Mouse (Mus musculus): ENCODE data around the gene Rnf167. TPM values are rescaled to one million over a fixed set of nuclear protein-coding genes. Genes with fewer than 3 reads are reported as not detected.

Gene Rnf167
- polyA plus RNA-seq, 1 experiment from 2014 or later = 55.3 TPM

- Histone ChIP-seq H3K4me1 (ENCODE audit: insufficient read depth) (no peaks in the 10 kb centered on the region), H3K27ac (ENCODE audit: low read depth) (no peak overlapping the region), H3K36me3 (replicated peaks; ENCODE audit: insufficient read depth, low read length) (peaks cover 44% of the 10 kb centered on the region), H3K27me3 (ENCODE audit: insufficient read depth, low read length) (no peaks in the 10 kb centered on the region), H3K4me3 (ENCODE audit: low read depth, low read length) (no peak overlapping the region), H3K9ac (replicated peaks) (no peak overlapping the region), H3K4me2 (ENCODE audit: low read depth, low read length) (no peak overlapping the region), H3K9me3 (ENCODE audit: low read length) (no peaks in the 10 kb centered on the region)
- WGBS (ENCODE audit: insufficient replicate concordance) = 81% methylated on average over 26 of the region's 26 CpGs
- peak; percentile 15; the same call in 1 of the 2 replicates for ATAC-seq
- no peak for TF ChIP-seq EP300 (IDR thresholded peaks at IDR 0.05; ENCODE audit: low read depth)
- peak; percentile 58 for TF ChIP-seq CTCF (IDR thresholded peaks at IDR 0.05; ENCODE audit: low read depth)
- DNase-seq = peak; percentile 56
Observed at GRCm38 (mm10) chr11:70608381-70609066, 38.5 kb upstream of the Rnf167 start.

DNA sequence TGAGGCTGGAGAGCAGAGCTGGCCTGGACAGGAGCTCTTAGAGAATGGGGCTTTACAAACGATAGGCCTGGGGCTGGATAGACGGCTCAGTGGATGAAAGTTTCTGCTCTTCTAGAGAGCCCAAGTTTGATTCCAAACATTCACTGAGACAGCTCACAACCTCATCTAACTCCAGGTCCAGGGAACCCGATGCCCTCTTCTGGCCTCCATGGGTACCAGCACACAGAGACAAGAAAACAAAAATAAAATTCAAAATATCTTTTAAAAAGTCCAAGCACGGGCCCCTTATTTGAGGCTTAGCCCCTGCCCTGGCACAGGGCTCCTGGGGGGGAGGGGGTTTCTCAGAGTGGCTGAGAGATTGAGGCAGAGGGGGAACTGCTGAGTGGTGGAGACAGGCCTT, 36.3 kb upstream of the Rnf167 start:
- no peak overlapping the region for H3K4me3 ChIP-seq (ENCODE audit: low read depth, low read length)
- H3K27me3 ChIP-seq (ENCODE audit: insufficient read depth, low read length) = no peaks in the 10 kb centered on the region
- no peak overlapping the region for H3K4me2 ChIP-seq (ENCODE audit: low read depth, low read length)
- no peak overlapping the region for H3K27ac ChIP-seq (ENCODE audit: low read depth)
- DNase-seq (no peak), ATAC-seq (no peak)
- H3K9me3 ChIP-seq (ENCODE audit: low read length) = no peaks in the 10 kb centered on the region
- WGBS (ENCODE audit: insufficient replicate concordance) = 79% methylated on average over 4 of the region's 4 CpGs
- H3K9ac ChIP-seq (replicated peaks) = no peak overlapping the region
- TF ChIP-seq EP300 (IDR thresholded peaks at IDR 0.05; ENCODE audit: low read depth) = no peak
- no peak for TF ChIP-seq CTCF (IDR thresholded peaks at IDR 0.05; ENCODE audit: low read depth)
- peaks cover 36% of the 10 kb centered on the region for H3K36me3 ChIP-seq (replicated peaks; ENCODE audit: insufficient read depth, low read length)
- H3K4me1 ChIP-seq (ENCODE audit: insufficient read depth) = peaks cover 11% of the 10 kb centered on the region

DNA sequence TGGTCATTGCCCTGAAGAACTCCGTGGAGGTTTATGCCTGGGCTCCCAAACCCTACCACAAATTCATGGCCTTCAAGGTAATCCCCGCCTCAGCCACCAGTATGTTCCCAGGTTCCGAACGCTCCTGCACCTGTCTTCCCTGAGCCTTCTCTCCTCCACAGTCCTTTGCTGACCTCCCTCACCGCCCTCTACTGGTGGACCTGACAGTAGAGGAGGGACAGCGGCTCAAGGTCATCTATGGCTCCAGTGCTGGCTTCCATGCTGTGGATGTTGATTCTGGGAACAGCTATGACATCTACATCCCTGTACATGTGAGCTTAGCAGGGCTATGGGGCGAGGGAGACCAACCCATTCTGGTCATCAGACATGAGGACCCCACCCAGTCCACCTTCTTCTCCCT, 34.5 kb upstream of the Rnf167 start:
- 77% methylated on average over 7 of the region's 7 CpGs for whole genome bisulfite sequencing (ENCODE audit: insufficient replicate concordance)
- Histone ChIP-seq H3K36me3 (replicated peaks; ENCODE audit: insufficient read depth, low read length) (peaks cover 27% of the 10 kb centered on the region), H3K4me2 (ENCODE audit: low read depth, low read length) (no peak overlapping the region), H3K27ac (ENCODE audit: low read depth) (no peak overlapping the region), H3K4me3 (ENCODE audit: low read depth, low read length) (no peak overlapping the region), H3K4me1 (ENCODE audit: insufficient read depth) (peaks cover 14% of the 10 kb centered on the region), H3K9ac (replicated peaks) (no peak overlapping the region), H3K27me3 (ENCODE audit: insufficient read depth, low read length) (no peaks in the 10 kb centered on the region), H3K9me3 (ENCODE audit: low read length) (no peaks in the 10 kb centered on the region)
- DNase-seq (no peak), ATAC-seq (no peak)
- TF ChIP-seq CTCF (IDR thresholded peaks at IDR 0.05; ENCODE audit: low read depth) (peak; percentile 39), EP300 (IDR thresholded peaks at IDR 0.05; ENCODE audit: low read depth) (no peak)

DNA sequence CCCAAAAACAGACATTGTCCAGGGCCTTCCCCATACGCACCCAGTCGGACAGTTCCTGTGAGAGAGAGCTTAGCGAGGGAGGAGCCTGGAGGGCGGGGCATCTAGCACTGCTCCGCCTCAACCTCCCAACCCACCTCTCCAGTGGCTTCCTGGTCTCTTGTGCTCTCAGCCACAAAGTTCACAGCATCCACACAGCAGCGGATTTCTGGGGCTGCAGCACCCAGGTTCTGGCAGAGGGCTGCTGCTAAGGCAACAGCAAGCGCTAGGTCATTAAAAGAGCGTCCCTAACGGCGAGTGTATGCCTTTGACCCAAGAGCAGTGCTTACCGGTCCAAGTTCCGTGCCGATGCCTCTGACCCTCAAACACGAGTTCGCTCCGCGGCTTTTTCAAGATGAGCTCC, 32.0 kb upstream of the Rnf167 start:
- Histone ChIP-seq H3K36me3 (replicated peaks; ENCODE audit: insufficient read depth, low read length) (peaks cover 15% of the 10 kb centered on the region), H3K4me1 (ENCODE audit: insufficient read depth) (peaks cover 14% of the 10 kb centered on the region), H3K9ac (replicated peaks) (peak overlapping the region; percentile 59), H3K4me2 (ENCODE audit: low read depth, low read length) (peak overlapping the region; percentile 93), H3K4me3 (ENCODE audit: low read depth, low read length) (peak overlapping the region; percentile 49), H3K27ac (ENCODE audit: low read depth) (no peak overlapping the region), H3K9me3 (ENCODE audit: low read length) (no peaks in the 10 kb centered on the region), H3K27me3 (ENCODE audit: insufficient read depth, low read length) (no peaks in the 10 kb centered on the region)
- ATAC-seq (peak; percentile 82), DNase-seq (peak; percentile 74)
- WGBS (ENCODE audit: insufficient replicate concordance) = under 1% methylated on average over 17 of the region's 17 CpGs
- no peak for TF ChIP-seq EP300 (IDR thresholded peaks at IDR 0.05; ENCODE audit: low read depth)
- TF ChIP-seq CTCF (IDR thresholded peaks at IDR 0.05; ENCODE audit: low read depth) = 0 out of 2 replicates have a peak, but pooled peaks have one; percentile 17

DNA sequence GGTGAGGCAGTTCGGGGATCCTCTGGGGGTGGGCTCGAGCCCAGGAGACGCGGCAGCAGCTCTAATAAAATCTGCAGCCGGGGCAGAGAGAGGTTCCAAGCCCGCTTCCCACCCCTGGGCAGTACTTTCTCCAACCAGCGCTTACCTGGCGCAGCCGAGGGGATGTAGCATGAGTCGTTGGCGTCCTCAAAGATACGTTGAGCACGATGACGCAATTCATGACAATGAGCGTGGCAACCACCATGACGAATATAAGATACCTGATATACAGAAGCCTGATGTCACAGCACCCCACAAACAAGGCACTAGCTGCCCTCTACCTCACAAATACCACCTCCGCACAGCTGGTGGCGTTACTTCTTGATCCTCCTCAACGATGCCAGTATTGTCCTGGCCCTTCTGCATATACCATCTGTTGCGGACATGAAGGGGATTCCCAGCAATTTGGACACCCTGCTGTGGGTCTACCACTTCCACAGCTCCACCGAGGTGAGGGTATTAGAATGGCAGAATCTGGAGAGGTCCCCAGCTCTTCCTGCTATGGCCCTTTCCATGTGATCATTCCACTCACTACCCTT, 31.4 kb upstream of the Rnf167 start, which contains the start of gene 4930544D05Rik:
4930544D05Rik (plus strand) TSS at position 333 of the 578 bp plus-strand sequence.
- TF ChIP-seq EP300 (IDR thresholded peaks at IDR 0.05; ENCODE audit: low read depth) (no peak), CTCF (IDR thresholded peaks at IDR 0.05; ENCODE audit: low read depth) (no peak)

GRCm38 (mm10) chr11:70619101-70619500, 27.9 kb upstream of the Rnf167 start, which contains the start of gene Chrne:
Chrne (minus strand) TSS chr11:70619216.
- TF ChIP-seq CTCF (IDR thresholded peaks at IDR 0.05; ENCODE audit: low read depth) = no peak
- no peak for TF ChIP-seq EP300 (IDR thresholded peaks at IDR 0.05; ENCODE audit: low read depth)
- no peaks in the 10 kb centered on the region for H3K9me3 ChIP-seq (ENCODE audit: low read length)
- no peaks in the 10 kb centered on the region for H3K36me3 ChIP-seq (replicated peaks; ENCODE audit: insufficient read depth, low read length)
- H3K27ac ChIP-seq (ENCODE audit: low read depth) = no peak within 1 kb of the TSS
- DNase-seq (no peak), ATAC-seq (no peak)
- no peak within 1 kb of the TSS for H3K4me3 ChIP-seq (ENCODE audit: low read depth, low read length)
- no peak within 1 kb of the TSS for H3K9ac ChIP-seq (replicated peaks)
- H3K4me2 ChIP-seq (ENCODE audit: low read depth, low read length) = no peak within 1 kb of the TSS
- H3K4me1 ChIP-seq (ENCODE audit: insufficient read depth) = peaks cover 14% of the 10 kb centered on the region
- WGBS (ENCODE audit: insufficient replicate concordance) = 65% methylated on average over 1 of the region's 1 CpGs
- no peaks in the 10 kb centered on the region for H3K27me3 ChIP-seq (ENCODE audit: insufficient read depth, low read length)

More for the DNA sequence above, 31.4 kb upstream of the Rnf167 start, which contains the start of gene 4930544D05Rik:
- no peaks in the 10 kb centered on the region for H3K27me3 ChIP-seq (ENCODE audit: insufficient read depth, low read length)
- DNase-seq (no peak), ATAC-seq (no peak; the same call in 1 of the 2 replicates)
- no peaks in the 10 kb centered on the region for H3K9me3 ChIP-seq (ENCODE audit: low read length)
- H3K4me3 ChIP-seq (ENCODE audit: low read depth, low read length) = peak within 1 kb of the TSS; percentile 49
- H3K9ac ChIP-seq (replicated peaks) = peak within 1 kb of the TSS; percentile 59
- peaks cover 11% of the 10 kb centered on the region for H3K36me3 ChIP-seq (replicated peaks; ENCODE audit: insufficient read depth, low read length)
- H3K4me1 ChIP-seq (ENCODE audit: insufficient read depth) = peaks cover 14% of the 10 kb centered on the region
- WGBS (ENCODE audit: insufficient replicate concordance) = 18% methylated on average over 21 of the region's 21 CpGs
- H3K27ac ChIP-seq (ENCODE audit: low read depth) = no peak within 1 kb of the TSS
- H3K4me2 ChIP-seq (ENCODE audit: low read depth, low read length) = peak within 1 kb of the TSS; percentile 93
